Mouse (Mus musculus) lung, postnatal 0 days (tissue): Measurements from ENCODE around the gene Bmp6. TPM values are rescaled to one million over a fixed set of nuclear protein-coding genes. Genes with fewer than 3 reads are reported as not detected.

Experiments
- ATAC-seq: fragments of 200-750 bp; cut with Nextera tagmentation; 2 replicates; pipeline ENCODE4 v1.8.0; 2017; ENCODE audit warnings: moderate library complexity
- DNase-seq: peaks from one replicate; pipeline ENCODE4 v3.0.0-alpha.2; 2016; ENCODE audit warnings: low spot score
- H3K27ac ChIP-seq: fragments of 300-500 bp; sonication (generic); 2 replicates; pipeline ENCODE4 v1.5.1; 2014; ENCODE audit warnings: antibody characterized with exemption, mild to moderate bottlenecking, low read length, mixed read lengths
- H3K27me3 ChIP-seq: fragments of 300-500 bp; sonication (generic); replicated peaks from 2 replicates; pipeline ENCODE4 v1.6.1; 2014; ENCODE audit warnings: low read length, mixed read lengths; ENCODE audit not compliant: insufficient read depth
- H3K36me3 ChIP-seq: fragments of 300-500 bp; sonication (generic); 2 replicates; pipeline ENCODE4 v1.6.1; 2014; ENCODE audit warnings: low read length, mixed read lengths; ENCODE audit not compliant: insufficient read depth
- H3K4me1 ChIP-seq: fragments of 300-500 bp; sonication (generic); 2 replicates; pipeline ENCODE4 v1.6.1; 2014; ENCODE audit warnings: antibody characterized with exemption, low read depth, low read length, mixed read lengths; ENCODE audit not compliant: insufficient read depth
- H3K4me2 ChIP-seq: fragments of 300-500 bp; sonication (generic); replicated peaks from 2 replicates; pipeline ENCODE4 v1.6.1; 2014; ENCODE audit warnings: low read depth, mild to moderate bottlenecking, low read length, moderate library complexity, mixed read lengths
- H3K4me3 ChIP-seq: fragments of 300-500 bp; sonication (generic); 2 replicates; pipeline ENCODE4 v1.5.1; 2014; ENCODE audit warnings: low read depth, low read length
- H3K9ac ChIP-seq: fragments of 300-500 bp; sonication (generic); replicated peaks from 2 replicates; pipeline ENCODE4 v1.6.1; 2014; ENCODE audit warnings: low read depth, mild to moderate bottlenecking
- H3K9me3 ChIP-seq: fragments of 300-500 bp; sonication (generic); 2 replicates; pipeline ENCODE4 v1.6.1; 2016; ENCODE audit warnings: low read length, mixed read lengths
- CTCF ChIP-seq: IDR thresholded peaks from 2 replicates; pipeline ENCODE4 v1.5.1; 2016; ENCODE audit warnings: antibody characterized with exemption, mild to moderate bottlenecking
- EP300 ChIP-seq: IDR thresholded peaks from 2 replicates; pipeline ENCODE4 v1.6.1; 2016; ENCODE audit warnings: antibody characterized with exemption, mild to moderate bottlenecking, control low read depth
- WGBS: fragments of 180-500 bp; shearing (Covaris S2); extraction: QIAGEN DNeasy Blood & Tissue Kit; methylation state at CpG from one replicate; pipeline ENCODE4 v1.1.7; 2014; 5-methylcytosine and 5-hydroxymethylcytosine counted together
- polyA plus RNA-seq: library from polyadenylated mRNA; unstranded; fragments of >200 nt; fragmentation: Nextera tagmentation; extraction: Ambion mirVana; gene quantifications from 2 replicates; pipeline ENCODE4 v1.2.1, GENCODE M21; 2015

The Bmp6 gene
- polyA plus RNA-seq, 1 experiment from 2014 or later, result 3.0 TPM

- no peaks in the 10 kb centered on the region for H3K36me3 ChIP-seq
- H3K4me1 ChIP-seq, result peaks cover under 1% of the 10 kb centered on the region; the same call in 1 of the 2 replicates
- no peak overlapping the region for H3K9ac ChIP-seq
- no peak overlapping the region for H3K4me3 ChIP-seq
- no peak overlapping the region for H3K4me2 ChIP-seq
- TF ChIP-seq EP300 (no peak), CTCF (no peak)
- no peak for ATAC-seq
- peaks cover 11% of the 10 kb centered on the region for H3K27me3 ChIP-seq
- H3K27ac ChIP-seq, result no peak overlapping the region
- no peaks in the 10 kb centered on the region for H3K9me3 ChIP-seq
- 38% methylated on average over 5 of the region's 5 CpGs for WGBS
- peak; percentile 21 for DNase-seq
Observed at GRCm38 (mm10) chr13:38351996-38352395, 7.1 kb downstream of the Bmp6 start.

GRCm38 (mm10) chr13:38352986-38353385 is 8.1 kb downstream of the Bmp6 start:
- Histone ChIP-seq H3K9ac (no peak overlapping the region), H3K27me3 (peaks cover under 1% of the 10 kb centered on the region), H3K4me2 (no peak overlapping the region), H3K27ac (no peak overlapping the region), H3K9me3 (no peaks in the 10 kb centered on the region), H3K4me3 (no peak overlapping the region), H3K4me1 (no peaks in the 10 kb centered on the region), H3K36me3 (no peaks in the 10 kb centered on the region)
- WGBS, result 60% methylated on average over 10 of the region's 10 CpGs
- ATAC-seq (no peak), DNase-seq (no peak)
- TF ChIP-seq EP300, result no peak
- no peak for TF ChIP-seq CTCF

- TF ChIP-seq CTCF (no peak), EP300 (peak; percentile 59; the same call in 1 of the 2 replicates)
- no peak overlapping the region for H3K9ac ChIP-seq
- H3K27me3 ChIP-seq, result no peaks in the 10 kb centered on the region
- H3K4me3 ChIP-seq, result no peak overlapping the region
- peak overlapping the region; percentile 25 for H3K4me2 ChIP-seq
- peak; percentile 69 for ATAC-seq
- no peak overlapping the region for H3K27ac ChIP-seq
- WGBS, result 41% methylated on average over 24 of the region's 24 CpGs
- no peaks in the 10 kb centered on the region for H3K9me3 ChIP-seq
- DNase-seq, result peak; percentile 24
- H3K4me1 ChIP-seq, result no peaks in the 10 kb centered on the region
- H3K36me3 ChIP-seq, result no peaks in the 10 kb centered on the region
Observed at GRCm38 (mm10) chr13:38353420-38354255, 8.7 kb downstream of the Bmp6 start.

GRCm38 (mm10) chr13:38354284-38354683 is 9.4 kb downstream of the Bmp6 start:
- Histone ChIP-seq H3K4me1 (no peaks in the 10 kb centered on the region), H3K4me3 (no peak overlapping the region), H3K36me3 (no peaks in the 10 kb centered on the region), H3K27me3 (no peaks in the 10 kb centered on the region), H3K4me2 (peak overlapping the region; percentile 25; the same call in 1 of the 2 replicates), H3K9me3 (no peaks in the 10 kb centered on the region), H3K27ac (no peak overlapping the region), H3K9ac (no peak overlapping the region)
- DNase-seq (no peak), ATAC-seq (no peak)
- WGBS, result 51% methylated on average over 1 of the region's 1 CpGs
- TF ChIP-seq EP300 (no peak), CTCF (no peak)

- Histone ChIP-seq H3K9me3 (no peaks in the 10 kb centered on the region), H3K4me1 (no peaks in the 10 kb centered on the region), H3K4me2 (no peak overlapping the region), H3K27ac (no peak overlapping the region), H3K9ac (no peak overlapping the region), H3K27me3 (no peaks in the 10 kb centered on the region), H3K4me3 (no peak overlapping the region), H3K36me3 (no peaks in the 10 kb centered on the region)
- ATAC-seq, result no peak
- WGBS, result 39% methylated on average over 4 of the region's 4 CpGs
- no peak for TF ChIP-seq CTCF
- TF ChIP-seq EP300, result no peak
- no peak for DNase-seq
Observed at GRCm38 (mm10) chr13:38359045-38359444, 14.1 kb downstream of the Bmp6 start.

- DNase-seq (no peak), ATAC-seq (no peak)
- 58% methylated on average over 4 of the region's 4 CpGs for WGBS
- H3K9ac ChIP-seq, result no peak overlapping the region
- H3K27me3 ChIP-seq, result no peaks in the 10 kb centered on the region
- H3K27ac ChIP-seq, result no peak overlapping the region
- no peaks in the 10 kb centered on the region for H3K36me3 ChIP-seq
- H3K4me2 ChIP-seq, result no peak overlapping the region
- H3K9me3 ChIP-seq, result no peaks in the 10 kb centered on the region
- no peaks in the 10 kb centered on the region for H3K4me1 ChIP-seq
- TF ChIP-seq EP300 (no peak), CTCF (no peak)
- no peak overlapping the region for H3K4me3 ChIP-seq
Observed at GRCm38 (mm10) chr13:38362751-38363150, 17.8 kb downstream of the Bmp6 start.
